ENCODE assay signal across 13 mouse cellular contexts in the genomic region with DNA sequence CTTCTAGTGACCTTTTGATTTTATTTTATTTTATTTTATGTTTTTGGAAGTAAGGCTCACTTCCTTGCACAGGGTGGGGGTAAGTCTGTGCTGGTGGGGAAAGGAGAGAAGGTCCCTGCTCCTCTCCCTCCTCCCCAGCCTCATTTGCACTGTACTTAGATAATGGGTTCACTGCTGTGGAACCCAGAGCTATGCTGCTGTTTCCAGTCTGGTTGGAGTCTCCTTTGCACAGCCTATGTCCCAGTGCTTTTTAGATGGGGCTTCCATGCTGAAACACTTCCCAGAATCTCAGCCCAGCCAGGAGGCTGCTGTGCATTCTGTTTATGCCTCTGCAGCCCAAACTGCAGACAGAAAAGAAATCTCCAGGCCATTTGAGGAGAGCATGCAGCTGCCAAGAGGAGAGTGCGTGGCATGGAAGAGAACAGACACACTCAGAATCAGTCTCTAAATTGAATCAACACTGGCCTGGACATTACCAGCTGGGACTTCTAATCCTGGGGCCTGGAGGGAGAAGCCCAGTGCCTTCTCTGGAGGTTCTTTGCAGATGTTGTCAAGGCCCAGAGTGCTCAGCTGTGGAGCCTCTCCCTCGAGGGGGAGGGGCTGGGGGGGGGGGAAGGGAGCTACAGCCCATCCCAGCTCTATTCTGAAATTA.
DNase-seq lines count a peak whose midpoint lies in the region; ATAC-seq lines count a peak whose summit lies in the region.
"Had no signal": no experiment of that assay in that cellular context is flagged by ENCODE, and none has a peak within 500 bp of the region (broad histone marks: within the 10 kb centered on the region; RNA-seq: fewer than 3 reads in every experiment).

No protein-coding gene starts in this region.

- no peak overlapping the region for H3K4me2 ChIP-seq in embryonic facial prominence, embryonic 15.5 days (replicated peaks)
- no peak overlapping the region for H3K4me2 ChIP-seq in limb, embryonic 12.5 days
- no peak overlapping the region for H3K4me2 ChIP-seq in kidney, embryonic 15.5 days
- H3K4me2 ChIP-seq: liver, embryonic 13.5 days had no signal

- ATAC-seq in embryonic facial prominence, embryonic 15.5 days (ENCODE audit: insufficient number of reproducible peaks, low FRiP score, low TSS enrichment, low read depth) = peak; percentile 41; the same call in 1 of the 2 replicates
- ATAC-seq in limb, embryonic 12.5 days (ENCODE audit: insufficient number of reproducible peaks, insufficient read depth, low FRiP score, low TSS enrichment, low read depth) = peak; percentile 28
- no peak for ATAC-seq in kidney, embryonic 15.5 days (replicated peaks; ENCODE audit: low FRiP score)
- ATAC-seq: CD4-positive, CD25-positive, alpha-beta regulatory T cell, adult 4 months had no signal

- H3K4me1 ChIP-seq in embryonic facial prominence, embryonic 15.5 days = no peaks in the 10 kb centered on the region; the same call in 1 of the 2 replicates
- peaks cover 42% of the 10 kb centered on the region for H3K4me1 ChIP-seq in limb, embryonic 12.5 days (replicated peaks)
- H3K4me1 ChIP-seq in kidney, embryonic 15.5 days = no peaks in the 10 kb centered on the region
- H3K4me1 ChIP-seq: liver, embryonic 13.5 days had no signal

- peak; percentile 12 to 19 for DNase-seq in heart, postnatal 10 days
- DNase-seq in heart, postnatal 14 days = no peak
- peak; percentile 5 for DNase-seq in NIH3T3 (ENCODE audit: low read depth)
- no peak for DNase-seq in layer of hippocampus, adult 11-12 months (ENCODE audit: low spot score)
- DNase-seq in adrenal gland, postnatal 25 days = no peak
- DNase-seq: cerebellum, postnatal 36 days; kidney, adult 18-20 months; liver, embryonic 13.5 days had no signal

- H3K9ac ChIP-seq in embryonic facial prominence, embryonic 15.5 days = no peak overlapping the region
- no peak overlapping the region for H3K9ac ChIP-seq in limb, embryonic 12.5 days (replicated peaks)
- H3K9ac ChIP-seq in kidney, embryonic 15.5 days = no peak overlapping the region
- H3K9ac ChIP-seq: liver, embryonic 13.5 days had no signal

- 0 out of 2 replicates have a peak overlapping the region, but pooled peaks have one; percentile 5 for H3K27ac ChIP-seq in embryonic facial prominence, embryonic 15.5 days (replicated peaks)
- peak overlapping the region; percentile 68; the same call in 1 of the 2 replicates for H3K27ac ChIP-seq in limb, embryonic 12.5 days
- no peak overlapping the region for H3K27ac ChIP-seq in kidney, embryonic 15.5 days
- H3K27ac ChIP-seq: left cerebral cortex, adult 2 months; liver, embryonic 13.5 days had no signal

- no peaks in the 10 kb centered on the region for H3K27me3 ChIP-seq in embryonic facial prominence, embryonic 15.5 days
- H3K27me3 ChIP-seq in limb, embryonic 12.5 days = no peaks in the 10 kb centered on the region
- no peaks in the 10 kb centered on the region for H3K27me3 ChIP-seq in kidney, embryonic 15.5 days
- H3K27me3 ChIP-seq: liver, embryonic 13.5 days had no signal

- no peaks in the 10 kb centered on the region for H3K9me3 ChIP-seq in embryonic facial prominence, embryonic 15.5 days (replicated peaks)
- H3K9me3 ChIP-seq in limb, embryonic 12.5 days = no peaks in the 10 kb centered on the region
- H3K9me3 ChIP-seq in kidney, embryonic 15.5 days (replicated peaks) = no peaks in the 10 kb centered on the region

- intact Hi-C loops in heart, postnatal 10 days (cut with DNase I) = no loop called here
- intact Hi-C loops in heart, postnatal 14 days (cut with DNase I) = no loop called here

- no peak overlapping the region for H3K4me3 ChIP-seq in embryonic facial prominence, embryonic 15.5 days (replicated peaks)
- H3K4me3 ChIP-seq in limb, embryonic 12.5 days (replicated peaks) = no peak overlapping the region
- H3K4me3 ChIP-seq in kidney, embryonic 15.5 days (replicated peaks) = no peak overlapping the region
- H3K4me3 ChIP-seq: left cerebral cortex, adult 2 months; liver, embryonic 13.5 days had no signal

- H3K36me3 ChIP-seq in embryonic facial prominence, embryonic 15.5 days = no peaks in the 10 kb centered on the region
- H3K36me3 ChIP-seq in limb, embryonic 12.5 days = no peaks in the 10 kb centered on the region
- no peaks in the 10 kb centered on the region for H3K36me3 ChIP-seq in kidney, embryonic 15.5 days
- H3K36me3 ChIP-seq: liver, embryonic 13.5 days had no signal

- 19% methylated on average over 2 of the region's 2 CpGs for WGBS in embryonic facial prominence, embryonic 15.5 days
- 32% methylated on average over 2 of the region's 2 CpGs for WGBS in limb, embryonic 12.5 days
- 44% methylated on average over 2 of the region's 2 CpGs for WGBS in kidney, embryonic 15.5 days

Comparison
In these comparisons a context has a peak if more than half of its experiments do, and no peak if none do; other contexts are left out.
1. DNase-seq: peak in heart, postnatal 10 days (2 of 2) and NIH3T3 (single experiment); none in heart, postnatal 14 days (0 of 2), layer of hippocampus, adult 11-12 months (single experiment) and adrenal gland, postnatal 25 days (single experiment).